Mouse (Mus musculus) thymus, postnatal 10 days (tissue): Measurements from ENCODE around the gene Clrn3.

Source experiments
- DNase-seq, 2 experiments: peaks; one replicate each; pipeline ENCODE4 v3.0.0; 2021; ENCODE audit warnings: low spot score in 2 of 2

Gene Clrn3

GRCm38 (mm10) chr7:135487423-135487822 is 41.0 kb downstream of the Clrn3 start:
- peak; percentile 20 to 64 for DNase-seq

- no peak for DNase-seq
Measured at GRCm38 (mm10) chr7:135486645-135487382, 41.6 kb downstream of the Clrn3 start.

- DNase-seq: peak in 1 of 2 experiments; percentile 12
Measured at GRCm38 (mm10) chr7:135485796-135486410, 42.6 kb downstream of the Clrn3 start.

- no peak for DNase-seq
Measured at GRCm38 (mm10) chr7:135485116-135485795, 43.2 kb downstream of the Clrn3 start.

GRCm38 (mm10) chr7:135484341-135484740 is 44.1 kb downstream of the Clrn3 start:
- no peak for DNase-seq

GRCm38 (mm10) chr7:135483751-135484150 is 44.7 kb downstream of the Clrn3 start:
- no peak for DNase-seq

- DNase-seq: no peak
Measured at GRCm38 (mm10) chr7:135481150-135481549, 47.3 kb downstream of the Clrn3 start.

GRCm38 (mm10) chr7:135479912-135480311 is 48.5 kb downstream of the Clrn3 start:
- DNase-seq: no peak

- DNase-seq: no peak
Measured at GRCm38 (mm10) chr7:135479322-135479880, 49.1 kb downstream of the Clrn3 start.

- no peak for DNase-seq
Measured at GRCm38 (mm10) chr7:135477256-135477655, 51.2 kb downstream of the Clrn3 start.

GRCm38 (mm10) chr7:135475981-135476380 is 52.5 kb downstream of the Clrn3 start:
- DNase-seq: no peak

- DNase-seq: no peak
Measured at GRCm38 (mm10) chr7:135470319-135470718, 58.1 kb downstream of the Clrn3 start.

- DNase-seq: no peak
Measured at GRCm38 (mm10) chr7:135468631-135469030, 59.8 kb downstream of the Clrn3 start.

- no peak for DNase-seq
Measured at GRCm38 (mm10) chr7:135465293-135465692, 63.2 kb downstream of the Clrn3 start.

GRCm38 (mm10) chr7:135464689-135465259 is 63.7 kb downstream of the Clrn3 start:
- DNase-seq: peak in 1 of 2 experiments; percentile 16
